Mouse (Mus musculus) heart, embryonic 10.5 days (tissue): ENCODE data around the gene Lsamp. TPM values are rescaled to one million over a fixed set of nuclear protein-coding genes. Genes with fewer than 3 reads are reported as not detected.
A peak's percentile ranks its signal among the peaks of the same experiment; 100 is the strongest.

Experiments used
- DNase-seq: peaks from one replicate; pipeline ENCODE4 v3.0.0-alpha.2; 2017; ENCODE audit warnings: low spot score
- H3K27ac ChIP-seq: fragments of 300-500 bp; sonication (generic); 2 replicates; pipeline ENCODE4 v1.5.1; 2016; ENCODE audit warnings: mild to moderate bottlenecking
- H3K27me3 ChIP-seq: fragments of 300-500 bp; sonication (generic); 2 replicates; pipeline ENCODE4 v1.6.1; 2016; ENCODE audit warnings: mild to moderate bottlenecking; ENCODE audit not compliant: poor library complexity, insufficient read depth, severe bottlenecking
- H3K36me3 ChIP-seq: fragments of 300-500 bp; sonication (generic); 2 replicates; pipeline ENCODE4 v1.6.1; 2016; ENCODE audit warnings: mild to moderate bottlenecking, moderate library complexity
- H3K4me1 ChIP-seq: fragments of 300-500 bp; sonication (generic); 2 replicates; pipeline ENCODE4 v1.6.1; 2016; ENCODE audit warnings: mild to moderate bottlenecking
- H3K4me3 ChIP-seq: fragments of 300-500 bp; sonication (generic); 2 replicates; pipeline ENCODE4 v1.5.1; 2016; ENCODE audit warnings: mild to moderate bottlenecking, moderate library complexity
- H3K9me3 ChIP-seq: fragments of 300-500 bp; sonication (generic); 2 replicates; pipeline ENCODE4 v1.6.1; 2016; ENCODE audit warnings: mild to moderate bottlenecking, moderate library complexity
- WGBS: fragments of 180-500 bp; shearing (Covaris S2); methylation state at CpG from one replicate; pipeline ENCODE4 v1.1.7; 2016; 5-methylcytosine and 5-hydroxymethylcytosine counted together
- microRNA-seq: library from miRNA; unstranded; fragments of <30 nt; microRNA quantifications from one replicate; pipeline ENCODE4, GENCODE M21; 2017
- polyA plus RNA-seq: library from polyadenylated mRNA; unstranded; fragments of >200 nt; fragmentation: Nextera tagmentation; extraction: Ambion mirVana; gene quantifications from 2 replicates; pipeline ENCODE4 v1.2.1, GENCODE M21; 2016

The Lsamp gene
- polyA plus RNA-seq, 1 experiment from 2014 or later = 2.1 TPM

DNA sequence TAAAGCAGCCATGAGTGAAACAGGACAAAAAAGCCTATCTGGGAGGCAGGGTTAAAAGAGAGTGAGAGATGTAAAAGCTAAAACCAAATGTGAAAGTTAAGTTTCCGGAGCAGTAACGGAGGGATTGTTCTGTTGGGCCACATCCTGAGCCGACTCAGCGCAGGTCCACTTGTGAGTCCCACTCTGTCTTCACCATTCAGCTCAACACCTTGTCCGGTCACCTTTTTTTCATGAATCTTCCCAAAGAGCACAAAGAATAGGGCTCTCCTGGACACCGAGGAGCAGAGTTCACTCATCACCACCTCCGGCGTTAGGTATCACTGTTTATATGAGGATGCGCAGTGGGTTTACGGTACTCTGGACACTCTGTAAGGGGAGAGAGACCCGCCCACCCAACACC lies 2196.3 kb downstream of the Lsamp start:
- H3K4me3 ChIP-seq = no peak overlapping the region
- WGBS = 96% methylated on average over 11 of the region's 11 CpGs
- no peak for DNase-seq
- H3K27me3 ChIP-seq = no peaks in the 10 kb centered on the region
- H3K4me1 ChIP-seq = no peaks in the 10 kb centered on the region
- H3K9me3 ChIP-seq = no peaks in the 10 kb centered on the region
- no peak overlapping the region for H3K27ac ChIP-seq
- no peaks in the 10 kb centered on the region for H3K36me3 ChIP-seq

- Histone ChIP-seq H3K4me1 (peaks cover 2% of the 10 kb centered on the region; the same call in 1 of the 2 replicates), H3K27me3 (no peaks in the 10 kb centered on the region), H3K9me3 (no peaks in the 10 kb centered on the region), H3K27ac (peak overlapping the region; percentile 95), H3K36me3 (no peaks in the 10 kb centered on the region), H3K4me3 (peak overlapping the region; percentile 70)
- WGBS = 48% methylated on average over 14 of the region's 14 CpGs
- DNase-seq = no peak
Observed at GRCm38 (mm10) chr16:42189431-42190081, 2205.4 kb downstream of the Lsamp start.

DNA sequence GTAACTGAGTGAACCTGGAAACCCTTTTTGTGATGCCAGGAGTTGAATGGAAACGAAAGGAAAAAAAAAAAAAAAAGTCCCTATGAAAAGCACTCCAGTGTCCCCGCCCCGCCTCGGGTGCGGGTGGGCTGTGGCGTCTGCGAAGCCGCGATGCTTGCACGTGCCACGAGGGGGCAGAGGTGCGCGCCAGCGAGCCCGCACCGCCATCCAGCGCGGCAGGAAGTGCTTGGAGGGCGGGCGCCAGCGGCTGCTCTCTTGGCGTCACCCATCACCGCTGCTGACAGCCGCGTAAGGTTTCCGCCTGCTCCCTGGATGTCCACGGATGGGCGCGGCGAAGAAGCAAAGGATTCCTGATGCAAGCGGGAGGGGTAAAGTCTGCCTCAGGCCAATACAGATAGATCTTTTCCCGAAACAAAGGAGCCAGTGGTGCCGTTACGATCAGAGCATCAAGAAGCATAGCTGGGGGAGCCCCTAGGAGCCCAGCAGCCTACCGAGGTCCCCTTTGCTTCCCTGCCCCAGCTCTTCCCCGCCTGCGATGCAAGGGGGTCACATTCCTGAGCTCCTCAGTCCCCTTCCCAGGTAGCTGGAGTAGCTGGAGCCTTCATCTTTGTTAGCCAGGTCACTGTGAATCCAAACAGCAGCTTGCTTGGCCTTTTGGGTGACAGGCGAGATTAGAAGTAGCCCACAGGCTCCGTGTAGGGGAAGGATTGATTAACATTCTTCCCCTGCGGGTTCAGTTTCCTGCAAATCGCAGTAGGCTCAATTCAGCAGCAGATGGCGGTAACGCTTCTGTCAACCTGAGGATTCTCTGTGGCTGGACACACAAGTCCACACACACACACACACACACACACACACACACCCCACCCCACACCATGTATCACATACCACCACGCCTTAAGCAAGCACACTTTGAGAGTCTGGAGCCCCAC lies 2206.2 kb downstream of the Lsamp start:
- Histone ChIP-seq H3K4me3 (peak overlapping the region; percentile 70), H3K27ac (peak overlapping the region; percentile 95), H3K36me3 (no peaks in the 10 kb centered on the region), H3K4me1 (peaks cover 2% of the 10 kb centered on the region; the same call in 1 of the 2 replicates), H3K9me3 (no peaks in the 10 kb centered on the region), H3K27me3 (no peaks in the 10 kb centered on the region)
- DNase-seq = peak; percentile 94
- WGBS = 2% methylated on average over 44 of the region's 44 CpGs

Small RNAs within 50 kb of the gene (microRNA-seq; reads per million reads assigned to microRNA genes)
- gene Gm27887 = not detected
- not detected for gene Gm47276
